Mouse (Mus musculus) cortical plate, adult 2 months (tissue): ENCODE data around the gene Tmem204. TPM values are rescaled to one million over a fixed set of nuclear protein-coding genes. Genes with fewer than 3 reads are reported as not detected.
A peak's percentile ranks its signal among the peaks of the same experiment; 100 is the strongest.

ENCODE experiments used
- H3K27ac ChIP-seq: fragments of 200-500 bp; 2 replicates; pipeline ENCODE4 v1.5.1; 2012; ENCODE audit warnings: low read length, control low read depth, inconsistent platforms; ENCODE audit not compliant: insufficient read depth
- H3K4me1 ChIP-seq: fragments of 200-500 bp; 2 replicates; pipeline ENCODE4 v1.6.1; 2011; ENCODE audit warnings: low read length; ENCODE audit not compliant: control insufficient read depth, insufficient read depth
- H3K4me3 ChIP-seq: fragments of 200-500 bp; 2 replicates; pipeline ENCODE4 v1.5.1; 2011; ENCODE audit warnings: mild to moderate bottlenecking, low read length, control low read depth; ENCODE audit not compliant: insufficient read depth
- CTCF ChIP-seq: fragments of 200-500 bp; IDR thresholded peaks from 2 replicates; pipeline ENCODE4 v1.5.1; 2011; ENCODE audit warnings: mild to moderate bottlenecking, control low read depth, low read length; ENCODE audit not compliant: insufficient read depth; ENCODE audit errors: extremely low read depth
- POLR2A ChIP-seq: fragments of 200-500 bp; IDR thresholded peaks from 2 replicates; pipeline ENCODE4 v1.6.1; 2011; ENCODE audit warnings: mild to moderate bottlenecking, low read length, control low read depth; ENCODE audit not compliant: insufficient read depth; ENCODE audit errors: extremely low read depth
- polyA plus RNA-seq: library from polyadenylated mRNA; depleted of rRNA; stranded (reverse); fragments of >200 nt; gene quantifications from 2 replicates; pipeline ENCODE4 v1.2.3, GENCODE M21; 2012; rRNA removed

The Tmem204 gene
- polyA plus RNA-seq, 1 experiment, result 17.8 TPM

DNA sequence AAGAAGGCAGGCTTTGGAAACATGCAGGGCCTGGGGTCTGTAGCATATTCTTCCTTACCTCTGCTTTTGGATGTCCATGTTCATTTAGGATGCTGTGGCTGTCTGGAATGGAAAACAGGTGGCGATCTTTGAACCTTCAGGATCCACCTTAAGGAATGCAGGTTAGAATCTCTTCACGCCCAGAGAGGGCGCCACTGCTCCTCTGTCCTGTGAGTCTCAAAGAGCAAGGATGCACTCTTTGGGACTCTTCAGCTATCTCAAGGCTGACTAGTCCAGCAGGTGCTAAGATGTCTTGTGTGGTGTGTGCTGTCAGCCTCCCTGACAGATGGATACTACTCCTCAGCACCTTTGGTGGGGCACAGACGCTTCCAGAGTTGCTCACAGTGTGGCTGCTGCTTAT lies 47.2 kb downstream of the Tmem204 start:
- no peak overlapping the region for H3K27ac ChIP-seq
- TF ChIP-seq CTCF, result peak; percentile 44; the same call in 1 of the 2 replicates
- no peak for TF ChIP-seq POLR2A
- no peaks in the 10 kb centered on the region for H3K4me1 ChIP-seq
- no peak overlapping the region for H3K4me3 ChIP-seq

DNA sequence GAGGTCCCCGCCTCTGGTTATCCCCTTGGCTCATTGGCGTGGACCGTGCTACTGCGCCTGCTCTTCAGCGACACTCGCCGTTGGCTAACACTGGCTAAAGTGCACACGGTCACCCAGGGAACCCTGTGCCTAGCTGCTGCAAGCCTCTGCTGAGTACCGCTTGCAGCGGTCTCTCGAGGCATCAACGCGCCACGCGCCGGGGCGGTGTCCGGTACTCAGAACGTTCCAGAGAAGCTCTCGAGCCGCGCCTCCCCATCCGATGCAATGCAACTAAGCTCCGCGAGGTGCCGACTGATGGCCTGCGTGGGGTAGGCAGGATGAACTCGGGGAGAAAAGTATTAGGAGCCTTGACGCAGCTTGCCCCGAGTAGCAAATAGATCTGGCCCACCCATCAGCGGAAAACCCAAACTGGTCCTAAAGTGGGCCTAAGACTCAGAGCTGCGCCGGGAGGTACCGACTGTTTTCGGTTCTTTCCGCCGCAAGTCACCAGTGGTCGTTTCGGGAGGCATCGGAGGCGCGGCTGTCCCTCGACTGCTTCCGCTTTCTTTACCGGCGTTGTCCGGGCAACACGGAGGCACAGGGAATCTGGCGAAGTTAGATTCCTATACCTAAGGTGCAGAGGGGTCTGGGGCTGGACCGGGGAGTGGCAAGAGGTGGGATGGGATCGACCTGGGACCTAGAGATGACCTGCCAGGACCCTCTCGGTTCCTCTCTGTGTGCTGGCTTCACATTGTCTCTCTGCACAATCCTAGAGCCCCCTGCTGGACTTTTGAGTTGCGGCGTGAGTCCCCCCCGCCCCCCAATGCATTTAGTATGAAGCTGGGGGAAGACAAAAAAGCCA lies 66.9 kb downstream of the Tmem204 start:
- H3K4me3 ChIP-seq, result peak overlapping the region; percentile 82
- 0 out of 2 replicates have a peak overlapping the region, but pooled peaks have one; percentile 2 for H3K27ac ChIP-seq
- no peaks in the 10 kb centered on the region for H3K4me1 ChIP-seq
- TF ChIP-seq POLR2A, result peak; percentile 91
- TF ChIP-seq CTCF, result no peak

DNA sequence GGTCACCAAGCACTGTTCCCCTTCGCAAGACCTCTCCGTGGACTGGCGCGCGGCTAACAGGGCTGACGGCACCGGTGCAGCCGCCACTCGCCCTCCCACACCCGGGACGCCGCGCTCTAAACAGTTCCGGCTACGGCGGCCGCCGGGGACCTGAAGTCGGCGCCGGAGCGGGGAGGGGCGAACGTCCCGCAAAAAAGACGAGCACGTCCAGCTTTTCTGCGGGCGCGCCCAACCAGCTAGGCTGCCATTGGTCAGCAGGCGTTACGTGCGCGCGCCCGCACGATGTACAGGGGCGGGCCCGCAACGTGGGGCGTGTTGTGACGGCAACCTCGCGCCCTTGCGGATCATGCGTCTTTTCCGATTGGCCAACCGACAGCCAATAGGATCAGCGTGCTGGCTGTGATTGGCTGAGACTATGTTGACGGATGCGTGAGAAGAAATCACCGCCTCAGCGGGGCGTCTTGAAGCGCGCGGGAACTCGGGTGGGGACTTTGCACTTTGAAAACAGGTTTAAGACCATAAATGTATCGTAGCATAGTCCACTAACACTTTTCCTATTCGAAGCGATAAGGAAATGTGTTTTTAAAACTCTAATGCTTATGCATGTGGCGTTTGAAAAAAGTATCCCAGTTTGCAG lies 67.6 kb downstream of the Tmem204 start, which contains the start of the genes Cramp1l and Ift140:
Gene Cramp1l (minus strand): TSS at position 134 of the 637 bp plus-strand sequence.
Gene Ift140 (plus strand): TSS at position 431 of the 637 bp plus-strand sequence.
- Histone ChIP-seq H3K4me1 (no peaks in the 10 kb centered on the region), H3K4me3 (peak within 1 kb of the TSS; percentile 95), H3K27ac (peak within 1 kb of the TSS; percentile 17)
- peak; percentile 43; the same call in 1 of the 2 replicates for TF ChIP-seq POLR2A
- no peak for TF ChIP-seq CTCF

DNA sequence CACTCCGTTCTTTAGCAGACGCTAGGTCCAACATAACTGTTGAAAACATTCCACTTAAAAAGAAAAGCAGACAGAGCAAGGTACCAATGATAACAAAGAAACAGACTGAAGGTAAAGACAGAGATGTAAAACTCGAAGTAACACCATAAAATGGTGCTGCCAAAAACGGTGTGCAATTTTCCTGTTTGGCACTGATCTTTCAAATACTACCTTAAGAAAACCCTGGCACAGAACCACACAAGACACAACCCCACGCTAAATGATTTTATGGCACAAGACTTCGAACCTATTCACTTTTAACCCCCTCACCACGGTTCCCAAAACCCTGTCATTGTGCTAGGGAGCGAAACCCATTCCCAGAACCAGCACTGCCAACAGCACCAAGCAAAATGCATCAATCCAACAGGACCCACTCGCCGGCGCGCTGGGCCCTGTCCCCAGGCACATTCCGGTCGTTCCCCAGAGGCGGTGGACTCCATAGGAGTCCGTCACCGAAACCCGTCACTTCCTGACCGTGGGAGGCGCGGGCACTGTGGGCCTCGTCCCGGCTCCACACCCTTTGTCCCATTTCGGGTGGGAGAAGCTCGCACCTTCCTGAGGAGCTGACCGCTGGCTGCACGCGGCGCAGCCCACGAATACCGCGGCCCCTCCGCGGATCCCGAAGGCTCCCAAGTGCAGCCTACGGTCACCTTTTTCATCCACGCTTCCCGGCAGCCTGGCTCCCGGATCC lies 68.4 kb downstream of the Tmem204 start:
- Histone ChIP-seq H3K27ac (peak overlapping the region; percentile 17), H3K4me1 (no peaks in the 10 kb centered on the region), H3K4me3 (peak overlapping the region; percentile 95)
- TF ChIP-seq CTCF (no peak), POLR2A (no peak)

DNA sequence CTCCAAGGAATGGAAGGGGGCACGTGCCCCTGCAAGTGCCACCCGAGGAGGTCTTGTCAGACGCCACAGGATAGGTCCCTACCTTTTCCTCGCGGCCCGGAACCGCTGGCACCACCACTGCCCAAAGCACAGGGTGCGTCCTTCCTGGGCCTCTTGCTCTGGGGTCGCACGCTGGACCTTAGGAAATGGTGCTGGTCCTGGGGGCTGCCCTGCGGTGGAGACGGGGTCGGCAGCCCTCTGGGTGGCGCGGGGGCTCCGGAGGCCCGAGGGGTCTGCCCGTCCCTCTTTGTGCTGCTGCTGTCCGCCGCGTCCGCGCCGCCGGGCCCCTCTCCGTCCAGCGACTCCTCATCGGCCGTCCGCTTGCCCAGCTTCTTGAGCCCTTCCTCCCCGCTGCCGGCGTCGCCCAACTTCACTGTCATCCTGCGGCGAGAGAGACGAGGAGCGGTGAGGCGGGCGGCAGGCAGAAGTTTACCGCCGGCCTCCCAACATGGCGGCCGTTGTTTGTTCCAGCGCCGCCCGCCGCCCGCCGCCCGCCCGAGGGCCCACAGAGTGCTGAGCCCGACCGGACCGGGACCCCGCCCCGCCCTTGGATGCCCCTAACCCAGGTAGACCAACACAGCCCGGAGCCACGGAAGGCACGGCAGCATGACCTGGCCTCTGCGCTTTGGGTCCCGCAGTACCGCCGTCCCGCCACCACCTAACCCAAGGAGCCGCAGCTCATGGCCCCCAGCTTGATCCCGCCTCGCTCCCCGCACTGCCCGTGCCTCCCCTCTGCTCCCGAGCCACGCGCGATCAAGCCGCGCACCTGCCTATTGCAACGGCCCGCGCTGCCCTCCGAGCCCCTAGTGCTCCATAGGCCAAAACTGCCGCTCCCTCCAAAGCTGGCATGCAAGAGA lies 69.5 kb downstream of the Tmem204 start:
- H3K4me3 ChIP-seq, result peak overlapping the region; percentile 95
- H3K27ac ChIP-seq, result peak overlapping the region; percentile 82
- TF ChIP-seq POLR2A, result no peak
- no peak for TF ChIP-seq CTCF
- no peaks in the 10 kb centered on the region for H3K4me1 ChIP-seq

Other genes starting within 250 kb of the Tmem204 start
- 138 and 151 TPM in 2 replicates for gene Hagh, start 243.4 kb downstream of the Tmem204 start, polyA plus RNA-seq
- gene Fahd1, start 233.2 kb downstream of the Tmem204 start, polyA plus RNA-seq, result 21.8 and 25.1 TPM in 2 replicates
- not detected in 2 replicates for gene Igfals, start 217.6 kb downstream of the Tmem204 start, polyA plus RNA-seq
- 24.6 and 27.3 TPM in 2 replicates for gene Nubp2, start 197.2 kb downstream of the Tmem204 start, polyA plus RNA-seq
- 91.9 and 92.7 TPM in 2 replicates for gene Spsb3, start 196.9 kb downstream of the Tmem204 start, polyA plus RNA-seq
- gene Eme2, start 188.5 kb downstream of the Tmem204 start, polyA plus RNA-seq, result 62.4 and 65.0 TPM in 2 replicates
- gene Mrps34, start 188.5 kb downstream of the Tmem204 start, polyA plus RNA-seq, result 115 and 117 TPM in 2 replicates
- 94.5 and 94.7 TPM in 2 replicates for gene Nme3, start 187.1 kb downstream of the Tmem204 start, polyA plus RNA-seq
- gene Mapk8ip3, start 146.6 kb downstream of the Tmem204 start, polyA plus RNA-seq, result 328 and 355 TPM in 2 replicates
- gene Jpt2, start 122.9 kb downstream of the Tmem204 start, polyA plus RNA-seq, result 4.5 and 6.2 TPM in 2 replicates
- gene Cramp1l, start 67.8 kb downstream of the Tmem204 start, polyA plus RNA-seq, result 22.0 and 23.1 TPM in 2 replicates
- gene Ift140, start 67.5 kb downstream of the Tmem204 start, polyA plus RNA-seq, result 22.2 and 22.7 TPM in 2 replicates
- 18.5 and 24.8 TPM in 2 replicates for gene Telo2, start 32.4 kb upstream of the Tmem204 start, polyA plus RNA-seq
- 0.19 and 0.34 TPM in 2 replicates for gene Ptx4, start 37.2 kb upstream of the Tmem204 start, polyA plus RNA-seq
- gene Clcn7, start 49.8 kb upstream of the Tmem204 start, polyA plus RNA-seq, result 45.6 and 47.0 TPM in 2 replicates
- gene Ccdc154, start 78.9 kb upstream of the Tmem204 start, polyA plus RNA-seq, result not detected in 2 replicates
- not detected in 2 replicates for gene Gm38655, start 91.9 kb upstream of the Tmem204 start, polyA plus RNA-seq
- gene BC003965, start 101.0 kb upstream of the Tmem204 start, polyA plus RNA-seq, result 22.9 and 23.9 TPM in 2 replicates
- gene Unkl, start 104.8 kb upstream of the Tmem204 start, polyA plus RNA-seq, result 37.6 and 42.9 TPM in 2 replicates
- gene Gnptg, start 156.5 kb upstream of the Tmem204 start, polyA plus RNA-seq, result 121 and 126 TPM in 2 replicates
- 35.3 and 35.6 TPM in 2 replicates for gene Tsr3, start 156.6 kb upstream of the Tmem204 start, polyA plus RNA-seq
- gene Baiap3, start 172.8 kb upstream of the Tmem204 start, polyA plus RNA-seq, result 4.3 and 5.4 TPM in 2 replicates
- 257 and 264 TPM in 2 replicates for gene Ube2i, start 191.0 kb upstream of the Tmem204 start, polyA plus RNA-seq
- not detected in 2 replicates for gene Prss34, start 214.8 kb upstream of the Tmem204 start, polyA plus RNA-seq
- not detected in 2 replicates for gene Prss28, start 225.1 kb upstream of the Tmem204 start, polyA plus RNA-seq
- gene Prss29, start 235.1 kb upstream of the Tmem204 start, polyA plus RNA-seq, result not detected in 2 replicates